ENCODE assay signal across 13 mouse cellular contexts in the genomic region with DNA sequence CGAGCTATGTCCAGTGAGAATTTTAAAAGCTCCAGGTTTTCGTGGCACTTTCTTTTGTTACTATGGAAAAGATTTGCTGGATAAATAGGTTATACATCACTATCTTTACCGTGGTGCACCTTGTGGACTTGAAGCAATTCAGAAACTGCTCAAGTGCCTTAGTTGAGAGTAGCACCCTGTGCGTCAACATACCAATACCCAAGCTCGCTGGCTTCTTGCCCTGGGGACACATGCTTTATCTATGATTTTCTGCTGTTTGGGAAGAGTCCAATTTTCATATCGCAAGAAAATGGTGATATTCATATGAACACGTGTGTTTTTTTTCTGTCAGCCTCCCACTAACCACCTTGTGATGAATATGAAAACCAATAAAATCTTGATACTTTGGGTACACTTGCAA. TPM values are rescaled to one million over a fixed set of nuclear protein-coding genes. Genes with fewer than 3 reads are reported as not detected.
DNase-seq lines count a peak whose midpoint lies in the region; ATAC-seq and TF ChIP-seq lines count a peak whose summit lies in the region.
"Had no signal": no experiment of that assay in that cellular context is flagged by ENCODE, and none has a peak within 500 bp of the region (broad histone marks: within the 10 kb centered on the region; RNA-seq: fewer than 3 reads in every experiment).

No protein-coding gene starts in this region.

- peak in 1 of 2 experiments; percentile 37 for DNase-seq in layer of hippocampus, adult 2 months (ENCODE audit: low spot score in 2 of 2)
- DNase-seq in layer of hippocampus, adult 8-10 months (ENCODE audit: low spot score in 2 of 2) = no peak
- DNase-seq in forebrain, embryonic 14.5 days (ENCODE audit: low spot score) = peak; percentile 10
- DNase-seq in layer of hippocampus, postnatal 10 days (ENCODE audit: low spot score in 2 of 2) = peak; percentile 14 to 28
- DNase-seq in midbrain, postnatal 0 days (ENCODE audit: low spot score) = peak; percentile 14
- no peak for DNase-seq in kidney, postnatal 4 days
- DNase-seq in retina, postnatal 1 day = no peak
- no peak for DNase-seq in heart, adult 2 months
- DNase-seq: adrenal gland, adult 8-10 months; cerebellum, adult 9-10 months; heart, postnatal 36 days; liver, postnatal 0 days; thymus, postnatal 36 days had no signal

- H3K27ac ChIP-seq in layer of hippocampus, adult 2 months = peak overlapping the region; percentile 95
- no peak overlapping the region for H3K27ac ChIP-seq in forebrain, embryonic 14.5 days (ENCODE audit: low read depth, low read length)
- peak overlapping the region; percentile 91 for H3K27ac ChIP-seq in midbrain, postnatal 0 days (ENCODE audit: low read depth, low read length)
- no peak overlapping the region for H3K27ac ChIP-seq in heart, adult 2 months

- TF ChIP-seq EP300 in heart, adult 2 months (IDR thresholded peaks at IDR 0.05; ENCODE audit: insufficient read depth, low read depth, low read length) = no peak

- H3K4me1 ChIP-seq in forebrain, embryonic 14.5 days (ENCODE audit: control insufficient read depth, insufficient read depth, low read length) = no peaks in the 10 kb centered on the region
- peaks cover 4% of the 10 kb centered on the region; the same call in 1 of the 2 replicates for H3K4me1 ChIP-seq in midbrain, postnatal 0 days (ENCODE audit: insufficient read depth, low read length)
- no peaks in the 10 kb centered on the region for H3K4me1 ChIP-seq in heart, adult 2 months (ENCODE audit: control insufficient read depth, insufficient read depth, low read length)

- no peaks in the 10 kb centered on the region for H3K36me3 ChIP-seq in forebrain, embryonic 14.5 days (ENCODE audit: control insufficient read depth, insufficient read depth, low read length)
- no peaks in the 10 kb centered on the region for H3K36me3 ChIP-seq in midbrain, postnatal 0 days (ENCODE audit: insufficient read depth, low read length)
- H3K36me3 ChIP-seq in heart, adult 2 months (ENCODE audit: control insufficient read depth, insufficient read depth, low read length) = no peaks in the 10 kb centered on the region

- 34% methylated on average over 7 of the region's 7 CpGs for WGBS in forebrain, embryonic 14.5 days
- whole genome bisulfite sequencing in midbrain, postnatal 0 days = 19% methylated on average over 7 of the region's 7 CpGs
- 32% methylated on average over 7 of the region's 7 CpGs for WGBS in heart, adult 2 months

- no peak for ATAC-seq in forebrain, embryonic 14.5 days
- no peak for ATAC-seq in midbrain, postnatal 0 days (ENCODE audit: low FRiP score)
- ATAC-seq: liver, postnatal 0 days had no signal

- no peak for TF ChIP-seq CTCF in layer of hippocampus, adult 2 months (conservative IDR thresholded peaks at IDR 0.05)
- TF ChIP-seq CTCF in midbrain, postnatal 0 days (IDR thresholded peaks at IDR 0.05) = no peak
- TF ChIP-seq CTCF in heart, adult 2 months (IDR thresholded peaks at IDR 0.05) = no peak

- peak overlapping the region; percentile 72 for H3K4me2 ChIP-seq in forebrain, embryonic 14.5 days (ENCODE audit: low read length)
- peak overlapping the region; percentile 63 for H3K4me2 ChIP-seq in midbrain, postnatal 0 days (ENCODE audit: low read depth, low read length, poor library complexity, severe bottlenecking)

- no peaks in the 10 kb centered on the region for H3K27me3 ChIP-seq in forebrain, embryonic 14.5 days (replicated peaks; ENCODE audit: control insufficient read depth, insufficient read depth, low read length)
- H3K27me3 ChIP-seq in midbrain, postnatal 0 days (ENCODE audit: insufficient read depth, low read length) = no peaks in the 10 kb centered on the region
- H3K27me3 ChIP-seq in heart, adult 2 months (ENCODE audit: control insufficient read depth, insufficient read depth, low read length) = no peaks in the 10 kb centered on the region

- H3K79me2 ChIP-seq in heart, adult 2 months (replicated peaks; ENCODE audit: control insufficient read depth, insufficient read depth, low read length) = no peaks in the 10 kb centered on the region

- H3K9me3 ChIP-seq in forebrain, embryonic 14.5 days (replicated peaks; ENCODE audit: control insufficient read depth, low read length) = no peaks in the 10 kb centered on the region
- H3K9me3 ChIP-seq in midbrain, postnatal 0 days (ENCODE audit: low read length) = no peaks in the 10 kb centered on the region

- peak overlapping the region; percentile 77 for H3K4me3 ChIP-seq in layer of hippocampus, adult 2 months
- H3K4me3 ChIP-seq in forebrain, embryonic 14.5 days (ENCODE audit: low read depth, low read length) = peak overlapping the region; percentile 49
- peak overlapping the region; percentile 70 for H3K4me3 ChIP-seq in midbrain, postnatal 0 days (ENCODE audit: low read depth, low read length)
- no peak overlapping the region for H3K4me3 ChIP-seq in heart, adult 2 months

- intact Hi-C loops in heart, adult 2 months (cut with DNase I) = no loop called here

- TF ChIP-seq POLR2A in heart, adult 2 months (IDR thresholded peaks at IDR 0.05; ENCODE audit: insufficient read depth, low read depth, low read length) = no peak

- H3K9ac ChIP-seq in forebrain, embryonic 14.5 days (ENCODE audit: low read length) = peak overlapping the region; percentile 75
- peak overlapping the region; percentile 86; the same call in 1 of the 2 replicates for H3K9ac ChIP-seq in midbrain, postnatal 0 days (replicated peaks; ENCODE audit: low read length, poor library complexity, severe bottlenecking)
- H3K9ac ChIP-seq in heart, adult 2 months (ENCODE audit: low read depth, low read length) = no peak overlapping the region
- H3K9ac ChIP-seq: liver, postnatal 0 days had no signal

RNA-seq across cellular contexts. Expression of gene March1, which starts 1.3 kb away (rescaled TPM):
- total RNA-seq in layer of hippocampus, adult 2 months (2021) = 10 to 100 TPM; 42.9 to 45.4 TPM
- total RNA-seq in layer of hippocampus, adult 8-10 months (2022) = 10 to 100 TPM; 41.5 to 49.0 (median 45.3) TPM
- polyA plus RNA-seq in forebrain, embryonic 14.5 days (2014; fragmentation: Nextera tagmentation; extraction: Ambion mirVana) = 14.1 and 21.3 TPM in 2 replicates
- 10 to 100 TPM; 77.6 to 80.4 TPM for total RNA-seq in layer of hippocampus, postnatal 10 days (2021)
- 50.4 and 82.8 TPM in 2 replicates for total RNA-seq in midbrain, postnatal 0 days (2014; rRNA removed)
- polyA plus RNA-seq in midbrain, postnatal 0 days (2015; fragmentation: Nextera tagmentation; extraction: Ambion mirVana) = 39.3 and 52.5 TPM in 2 replicates
- 1 to 10 TPM; 1.2 to 1.9 TPM for total RNA-seq in heart, adult 2 months (2021)
- polyA plus RNA-seq in heart, adult 2 months (2012; rRNA removed) = 0.53 and 0.56 TPM in 2 replicates

Comparison
In these comparisons a context has a peak if more than half of its experiments do, and no peak if none do; other contexts are left out.
1. DNase-seq: peak in forebrain, embryonic 14.5 days (single experiment), layer of hippocampus, postnatal 10 days (2 of 2) and midbrain, postnatal 0 days (single experiment); none in layer of hippocampus, adult 8-10 months (0 of 2), kidney, postnatal 4 days (0 of 2), retina, postnatal 1 day (single experiment) and heart, adult 2 months (0 of 2).
2. H3K27ac ChIP-seq: peak in layer of hippocampus, adult 2 months (single experiment) and midbrain, postnatal 0 days (single experiment); none in forebrain, embryonic 14.5 days (single experiment) and heart, adult 2 months (single experiment).
3. RNA of gene March1, which starts 1.3 kb away (total RNA-seq): 77.6 to 80.4 TPM in layer of hippocampus, postnatal 10 days, 50.4 to 82.8 TPM in midbrain, postnatal 0 days, 42.9 to 45.4 TPM in layer of hippocampus, adult 2 months and 41.5 to 49.0 TPM in layer of hippocampus, adult 8-10 months; 1.2 to 1.9 TPM in heart, adult 2 months; every median in the first group is over 10 times any median in the second.